Mouse (Mus musculus) limb, embryonic 10.5 days (tissue): ENCODE measurements at regions not wholly inside any gene's neighbourhood (a gene's known extent, or its start where the extent isn't known, plus 50 kb on each side); places are given as distances from the start of the nearest gene placed in this dataset.

Source experiments
- DNase-seq: peaks from one replicate; pipeline ENCODE4 v3.0.0-alpha.2; 2017; ENCODE audit warnings: low spot score
- H3K27ac ChIP-seq: fragments of 300-500 bp; sonication (generic); 2 replicates; pipeline ENCODE4 v1.5.1; 2016; ENCODE audit warnings: mild to moderate bottlenecking
- H3K27me3 ChIP-seq: fragments of 300-500 bp; sonication (generic); 2 replicates; pipeline ENCODE4 v1.6.1; 2016; ENCODE audit warnings: low read depth, mild to moderate bottlenecking; ENCODE audit not compliant: poor library complexity, severe bottlenecking
- H3K36me3 ChIP-seq: fragments of 300-500 bp; sonication (generic); 2 replicates; pipeline ENCODE4 v1.6.1; 2016; ENCODE audit warnings: mild to moderate bottlenecking, moderate library complexity
- H3K4me1 ChIP-seq: fragments of 300-500 bp; sonication (generic); 2 replicates; pipeline ENCODE4 v1.6.1; 2016
- H3K4me3 ChIP-seq: fragments of 300-500 bp; sonication (generic); 2 replicates; pipeline ENCODE4 v1.5.1; 2016; ENCODE audit warnings: mild to moderate bottlenecking, moderate library complexity
- H3K9me3 ChIP-seq: fragments of 300-500 bp; sonication (generic); replicated peaks from 2 replicates; pipeline ENCODE4 v1.6.1; 2016; ENCODE audit warnings: mild to moderate bottlenecking
- WGBS: fragments of 180-500 bp; shearing (Covaris S2); methylation state at CpG from one replicate; pipeline ENCODE4 v1.1.7; 2016; 5-methylcytosine and 5-hydroxymethylcytosine counted together

GRCm38 (mm10) chr4:53915326-53915725, 89.5 kb downstream of the Tmem38b start:
- DNase-seq = no peak
- H3K4me3 ChIP-seq = no peak overlapping the region
- H3K4me1 ChIP-seq = no peaks in the 10 kb centered on the region
- no peaks in the 10 kb centered on the region for H3K27me3 ChIP-seq
- no peaks in the 10 kb centered on the region for H3K9me3 ChIP-seq
- no peaks in the 10 kb centered on the region for H3K36me3 ChIP-seq
- no peak overlapping the region for H3K27ac ChIP-seq

GRCm38 (mm10) chr4:53919188-53919587, 93.3 kb downstream of the Tmem38b start:
- H3K27ac ChIP-seq = no peak overlapping the region
- no peak overlapping the region for H3K4me3 ChIP-seq
- peak; percentile 60 for DNase-seq
- no peaks in the 10 kb centered on the region for H3K9me3 ChIP-seq
- H3K36me3 ChIP-seq = no peaks in the 10 kb centered on the region
- H3K4me1 ChIP-seq = no peaks in the 10 kb centered on the region
- H3K27me3 ChIP-seq = no peaks in the 10 kb centered on the region

GRCm38 (mm10) chr4:53920587-53920986, 94.7 kb downstream of the Tmem38b start:
- Histone ChIP-seq H3K9me3 (no peaks in the 10 kb centered on the region), H3K27me3 (no peaks in the 10 kb centered on the region), H3K27ac (no peak overlapping the region), H3K4me1 (no peaks in the 10 kb centered on the region), H3K36me3 (no peaks in the 10 kb centered on the region), H3K4me3 (no peak overlapping the region)
- WGBS = 86% methylated on average over 2 of the region's 2 CpGs
- no peak for DNase-seq

GRCm38 (mm10) chr4:53931068-53931467, 105.2 kb downstream of the Tmem38b start:
- no peak for DNase-seq
- Histone ChIP-seq H3K4me1 (peaks cover 6% of the 10 kb centered on the region; the same call in 1 of the 2 replicates), H3K4me3 (no peak overlapping the region), H3K36me3 (no peaks in the 10 kb centered on the region), H3K27me3 (no peaks in the 10 kb centered on the region), H3K9me3 (no peaks in the 10 kb centered on the region), H3K27ac (no peak overlapping the region)
- WGBS = 86% methylated on average over 3 of the region's 3 CpGs

- Histone ChIP-seq H3K36me3 (no peaks in the 10 kb centered on the region), H3K4me1 (peaks cover 6% of the 10 kb centered on the region; the same call in 1 of the 2 replicates), H3K9me3 (no peaks in the 10 kb centered on the region), H3K27me3 (no peaks in the 10 kb centered on the region), H3K4me3 (peak overlapping the region; percentile 37), H3K27ac (peak overlapping the region; percentile 77)
- peak; percentile 68 for DNase-seq
- WGBS = 15% methylated on average over 10 of the region's 10 CpGs
Observed at GRCm38 (mm10) chr4:53931499-53931898, 105.7 kb downstream of the Tmem38b start.

GRCm38 (mm10) chr4:53935306-53935705, 109.5 kb downstream of the Tmem38b start:
- DNase-seq = no peak
- Histone ChIP-seq H3K4me1 (peaks cover 6% of the 10 kb centered on the region; the same call in 1 of the 2 replicates), H3K9me3 (no peaks in the 10 kb centered on the region), H3K27ac (no peak overlapping the region), H3K4me3 (no peak overlapping the region), H3K36me3 (no peaks in the 10 kb centered on the region), H3K27me3 (no peaks in the 10 kb centered on the region)
- WGBS = 75% methylated on average over 5 of the region's 5 CpGs

GRCm38 (mm10) chr4:53948736-53949135, 122.9 kb downstream of the Tmem38b start:
- no peak for DNase-seq
- H3K9me3 ChIP-seq = no peaks in the 10 kb centered on the region
- H3K4me1 ChIP-seq = peaks cover 11% of the 10 kb centered on the region
- no peak overlapping the region for H3K4me3 ChIP-seq
- 91% methylated on average over 7 of the region's 7 CpGs for WGBS
- no peaks in the 10 kb centered on the region for H3K27me3 ChIP-seq
- no peak overlapping the region for H3K27ac ChIP-seq
- no peaks in the 10 kb centered on the region for H3K36me3 ChIP-seq

GRCm38 (mm10) chr4:53949164-53949563, 123.3 kb downstream of the Tmem38b start:
- DNase-seq = no peak
- Histone ChIP-seq H3K27me3 (no peaks in the 10 kb centered on the region), H3K4me3 (no peak overlapping the region), H3K27ac (no peak overlapping the region), H3K4me1 (peaks cover 11% of the 10 kb centered on the region), H3K36me3 (no peaks in the 10 kb centered on the region), H3K9me3 (no peaks in the 10 kb centered on the region)
- WGBS = 92% methylated on average over 3 of the region's 3 CpGs

GRCm38 (mm10) chr4:53950496-53950895, 124.7 kb downstream of the Tmem38b start:
- Histone ChIP-seq H3K27me3 (no peaks in the 10 kb centered on the region), H3K36me3 (no peaks in the 10 kb centered on the region), H3K4me3 (no peak overlapping the region), H3K4me1 (peaks cover 11% of the 10 kb centered on the region), H3K9me3 (no peaks in the 10 kb centered on the region), H3K27ac (no peak overlapping the region)
- WGBS = 71% methylated on average over 6 of the region's 6 CpGs
- DNase-seq = no peak

GRCm38 (mm10) chr4:53951003-53951733, 125.3 kb downstream of the Tmem38b start:
- peaks cover 11% of the 10 kb centered on the region for H3K4me1 ChIP-seq
- H3K36me3 ChIP-seq = no peaks in the 10 kb centered on the region
- WGBS = 39% methylated on average over 3 of the region's 3 CpGs
- no peaks in the 10 kb centered on the region for H3K9me3 ChIP-seq
- no peak overlapping the region for H3K4me3 ChIP-seq
- peak; percentile 23 for DNase-seq
- 0 out of 2 replicates have a peak overlapping the region, but pooled peaks have one; percentile 12 for H3K27ac ChIP-seq
- no peaks in the 10 kb centered on the region for H3K27me3 ChIP-seq

- DNase-seq = no peak
- H3K4me1 ChIP-seq = peaks cover 11% of the 10 kb centered on the region
- no peaks in the 10 kb centered on the region for H3K27me3 ChIP-seq
- H3K4me3 ChIP-seq = no peak overlapping the region
- peak overlapping the region; percentile 40; the same call in 1 of the 2 replicates for H3K27ac ChIP-seq
- H3K9me3 ChIP-seq = no peaks in the 10 kb centered on the region
- WGBS = 73% methylated on average over 5 of the region's 5 CpGs
- no peaks in the 10 kb centered on the region for H3K36me3 ChIP-seq
Observed at GRCm38 (mm10) chr4:53951734-53952109, 125.9 kb downstream of the Tmem38b start.

- no peak for DNase-seq
- Histone ChIP-seq H3K4me1 (peaks cover 11% of the 10 kb centered on the region), H3K27ac (peak overlapping the region; percentile 40; the same call in 1 of the 2 replicates), H3K27me3 (no peaks in the 10 kb centered on the region), H3K4me3 (no peak overlapping the region), H3K9me3 (no peaks in the 10 kb centered on the region), H3K36me3 (no peaks in the 10 kb centered on the region)
- 21% methylated on average over 3 of the region's 3 CpGs for WGBS
Observed at GRCm38 (mm10) chr4:53952288-53952687, 126.4 kb downstream of the Tmem38b start.

- no peaks in the 10 kb centered on the region for H3K4me1 ChIP-seq
- WGBS = 77% methylated on average over 3 of the region's 3 CpGs
Observed at GRCm38 (mm10) chr4:53962458-53962857, 136.6 kb downstream of the Tmem38b start.

GRCm38 (mm10) chr4:53970461-53970860, 144.6 kb downstream of the Tmem38b start:
- no peak overlapping the region for H3K4me3 ChIP-seq
- no peaks in the 10 kb centered on the region for H3K9me3 ChIP-seq
- H3K36me3 ChIP-seq = no peaks in the 10 kb centered on the region
- H3K27ac ChIP-seq = no peak overlapping the region
- H3K4me1 ChIP-seq = no peaks in the 10 kb centered on the region
- no peak for DNase-seq
- H3K27me3 ChIP-seq = no peaks in the 10 kb centered on the region

More at GRCm38 (mm10) chr4:53962458-53962857, 136.6 kb downstream of the Tmem38b start:
- no peak for DNase-seq
- Histone ChIP-seq H3K4me3 (no peak overlapping the region), H3K27ac (no peak overlapping the region), H3K27me3 (no peaks in the 10 kb centered on the region), H3K36me3 (no peaks in the 10 kb centered on the region), H3K9me3 (no peaks in the 10 kb centered on the region)
